Mouse (Mus musculus): ENCODE measurements at regions not wholly inside any gene's neighbourhood (a gene's known extent, or its start where the extent isn't known, plus 50 kb on each side); places are given as distances from the start of the nearest gene placed in this dataset.

DNA sequence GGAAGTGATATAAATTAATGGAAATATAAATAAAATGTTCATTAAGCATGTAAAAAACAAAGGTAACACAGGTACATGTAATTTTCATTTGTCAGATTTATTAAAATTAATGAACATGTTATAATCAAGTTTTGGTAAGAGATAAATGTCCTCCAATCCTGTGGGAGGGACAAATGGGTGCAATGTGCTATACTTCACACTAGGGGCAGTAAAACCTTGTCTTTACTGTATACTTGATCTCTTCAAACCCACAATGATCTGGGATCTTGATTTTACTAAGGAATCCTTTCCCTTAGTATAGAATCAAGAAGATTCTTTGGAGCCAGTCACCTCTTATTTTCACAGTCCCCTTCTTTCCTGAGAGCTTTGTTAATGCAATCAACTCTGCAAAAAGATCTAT lies 451.1 kb upstream of the Fam98a start:
- TF ChIP-seq CTCF (IDR thresholded peaks at IDR 0.05; ENCODE audit: borderline replicate concordance, insufficient read depth, low read length) (no peak), POLR2A (IDR thresholded peaks at IDR 0.05; ENCODE audit: low read depth, low read length) (no peak)
